Mouse (Mus musculus) CH12.LX (cell line): Measurements from ENCODE around the gene Arap2. TPM values are rescaled to one million over a fixed set of nuclear protein-coding genes. Genes with fewer than 3 reads are reported as not detected.

Experiments used
- DNase-seq: peaks from one replicate; pipeline ENCODE4 v3.0.0-alpha.2; 2013; ENCODE audit errors: extremely low read depth
- H3K27ac ChIP-seq: 2 replicates; pipeline ENCODE4 v1.5.1; 2012; ENCODE audit warnings: low read depth, mild to moderate bottlenecking, control low read depth, moderate library complexity; ENCODE audit not compliant: insufficient read depth
- H3K27me3 ChIP-seq: replicated peaks from 2 replicates; pipeline ENCODE3; 2012; ENCODE audit warnings: inconsistent platforms
- H3K36me3 ChIP-seq, 2 experiments: replicated peaks in 1 of 2; 2 replicates each; pipeline versions ENCODE3 to v1.6.1; 2012; ENCODE audit warnings: inconsistent platforms in 1 of 2, low read length in 1 of 2, mild to moderate bottlenecking in 1 of 2, mixed read lengths in 1 of 2, moderate library complexity in 1 of 2; ENCODE audit not compliant: control insufficient read depth in 1 of 2, insufficient read depth in 1 of 2
- H3K4me1 ChIP-seq, 2 experiments: 2 replicates each; pipeline ENCODE4 v1.6.1; 2012; ENCODE audit warnings: inconsistent platforms in 1 of 2, moderate library complexity in 1 of 2; ENCODE audit not compliant: insufficient read depth in 2 of 2, control insufficient read depth in 1 of 2
- H3K4me2 ChIP-seq: 2 replicates; pipeline ENCODE4 v1.6.1; 2012; ENCODE audit warnings: low read depth, mild to moderate bottlenecking, control low read depth; ENCODE audit not compliant: poor library complexity, insufficient read depth, severe bottlenecking
- H3K4me3 ChIP-seq, 3 experiments: fragments of 150-350 bp in 1 of 3; sonication (generic) in 1 of 3; replicated peaks in 1 of 3; 2 replicates each; pipeline versions ENCODE3 to v1.5.1; 2011 to 2012; ENCODE audit warnings: low read depth in 2 of 3, low read length in 2 of 3, mild to moderate bottlenecking in 2 of 3, moderate library complexity in 2 of 3, control low read depth in 1 of 3, improper control_type of control experiment in 1 of 3, inconsistent platforms in 1 of 3, mixed read lengths in 1 of 3; ENCODE audit not compliant: poor library complexity in 1 of 3
- H3K79me2 ChIP-seq: replicated peaks from 2 replicates; pipeline ENCODE4 v1.6.1; 2012; ENCODE audit warnings: mild to moderate bottlenecking, moderate library complexity; ENCODE audit not compliant: control insufficient read depth, poor library complexity, insufficient read depth, severe bottlenecking; ENCODE audit errors: extremely low read depth
- H3K9ac ChIP-seq: 2 replicates; pipeline ENCODE4 v1.6.1; 2012; ENCODE audit warnings: low read depth, mild to moderate bottlenecking, control low read depth, moderate library complexity; ENCODE audit not compliant: insufficient read depth
- H3K9me3 ChIP-seq: replicated peaks from 2 replicates; pipeline ENCODE3; 2012; ENCODE audit warnings: low read length, inconsistent platforms, mixed read lengths
- BHLHE40 ChIP-seq: IDR thresholded peaks from 2 replicates; pipeline ENCODE4 v1.6.1; 2011; ENCODE audit warnings: mild to moderate bottlenecking, low read depth, low read length, improper control_type of control experiment
- CHD1 ChIP-seq: IDR thresholded peaks from 2 replicates; pipeline ENCODE4 v1.6.1; 2012; ENCODE audit warnings: low read depth, low read length, improper control_type of control experiment, inconsistent platforms
- CHD2 ChIP-seq: IDR thresholded peaks from 2 replicates; pipeline ENCODE4 v1.6.1; 2011; ENCODE audit warnings: low read length, improper control_type of control experiment
- E2F4 ChIP-seq: IDR thresholded peaks from 2 replicates; pipeline ENCODE4 v1.6.1; 2011; ENCODE audit warnings: low read depth, low read length, improper control_type of control experiment; ENCODE audit not compliant: insufficient replicate concordance
- ELF1 ChIP-seq: IDR thresholded peaks from 2 replicates; pipeline ENCODE4 v1.6.1; 2014; ENCODE audit warnings: low read depth, mild to moderate bottlenecking, inconsistent platforms, low read length, improper control_type of control experiment
- EP300 ChIP-seq: IDR thresholded peaks from 2 replicates; pipeline ENCODE4 v1.6.1; 2011; ENCODE audit warnings: low read length, improper control_type of control experiment
- ETS1 ChIP-seq: conservative IDR thresholded peaks from 2 replicates; pipeline ENCODE4 v1.6.1; 2012; ENCODE audit warnings: low read depth, mild to moderate bottlenecking, inconsistent platforms, low read length, improper control_type of control experiment, moderate library complexity
- JUN ChIP-seq: IDR thresholded peaks from 2 replicates; pipeline ENCODE4 v1.6.1; 2011; ENCODE audit warnings: low read depth, mild to moderate bottlenecking, low read length, improper control_type of control experiment, moderate library complexity; ENCODE audit not compliant: insufficient read depth
- JUND ChIP-seq: conservative IDR thresholded peaks from 2 replicates; pipeline ENCODE4 v1.6.1; 2011; ENCODE audit warnings: low read depth, low read length, improper control_type of control experiment
- KAT2A ChIP-seq: IDR thresholded peaks from 2 replicates; pipeline ENCODE4 v1.6.1; 2012; ENCODE audit warnings: low read length, improper control_type of control experiment, inconsistent platforms; ENCODE audit not compliant: insufficient replicate concordance
- MAFK ChIP-seq: IDR thresholded peaks from 2 replicates; pipeline ENCODE4 v1.6.1; 2011; ENCODE audit warnings: low read length, improper control_type of control experiment; ENCODE audit not compliant: insufficient replicate concordance
- MAX ChIP-seq: IDR thresholded peaks from 2 replicates; pipeline ENCODE4 v1.6.1; 2011; ENCODE audit warnings: low read length, improper control_type of control experiment
- MAZ ChIP-seq: IDR thresholded peaks from 2 replicates; pipeline ENCODE4 v1.6.1; 2012; ENCODE audit warnings: low read depth, mild to moderate bottlenecking, inconsistent platforms, low read length, improper control_type of control experiment, moderate library complexity
- MEF2A ChIP-seq: IDR thresholded peaks from 2 replicates; pipeline ENCODE4 v1.6.1; 2014; ENCODE audit warnings: low read depth, mild to moderate bottlenecking, inconsistent platforms, low read length, improper control_type of control experiment, borderline replicate concordance
- MYC ChIP-seq: IDR thresholded peaks from 2 replicates; pipeline ENCODE4 v1.6.1; 2011; ENCODE audit warnings: low read depth, mild to moderate bottlenecking, improper control_type of control experiment, low read length
- NRF1 ChIP-seq: IDR thresholded peaks from 2 replicates; pipeline ENCODE4 v1.6.1; 2014; ENCODE audit warnings: low read depth, mild to moderate bottlenecking, inconsistent platforms, low read length, improper control_type of control experiment, moderate library complexity
- PAX5 ChIP-seq: IDR thresholded peaks from 2 replicates; pipeline ENCODE4 v1.6.1; 2012; ENCODE audit warnings: low read length, inconsistent platforms, mixed read lengths
- POLR2A ChIP-seq: IDR thresholded peaks from 2 replicates; pipeline ENCODE4 v1.6.1; 2011; ENCODE audit warnings: low read depth, mild to moderate bottlenecking, improper control_type of control experiment, low read length
- RAD21 ChIP-seq: IDR thresholded peaks from 2 replicates; pipeline ENCODE4 v1.6.1; 2011; ENCODE audit warnings: low read depth, mild to moderate bottlenecking, low read length, improper control_type of control experiment, moderate library complexity
- SIN3A ChIP-seq: IDR thresholded peaks from 2 replicates; pipeline ENCODE4 v1.6.1; 2012; ENCODE audit warnings: low read length, improper control_type of control experiment, inconsistent platforms
- SMC3 ChIP-seq: IDR thresholded peaks from 2 replicates; pipeline ENCODE4 v1.6.1; 2011; ENCODE audit warnings: low read depth, low read length, improper control_type of control experiment
- TBP ChIP-seq: conservative IDR thresholded peaks from 2 replicates; pipeline ENCODE4 v1.6.1; 2011; ENCODE audit warnings: low read depth, low read length, improper control_type of control experiment
- TCF12 ChIP-seq: IDR thresholded peaks from 2 replicates; pipeline ENCODE4 v1.6.1; 2014; ENCODE audit warnings: low read depth, mild to moderate bottlenecking, inconsistent platforms, low read length, improper control_type of control experiment
- USF2 ChIP-seq: conservative IDR thresholded peaks from 2 replicates; pipeline ENCODE4 v1.6.1; 2011; ENCODE audit warnings: low read depth, low read length, improper control_type of control experiment
- ZC3H11A ChIP-seq: IDR thresholded peaks from 2 replicates; pipeline ENCODE4 v1.6.1; 2012; ENCODE audit warnings: low read depth, mild to moderate bottlenecking, inconsistent platforms, low read length, improper control_type of control experiment
- ZMIZ1 ChIP-seq: IDR thresholded peaks from 2 replicates; pipeline ENCODE4 v1.6.1; 2012; ENCODE audit warnings: low read depth, mild to moderate bottlenecking, inconsistent platforms, low read length, improper control_type of control experiment
- ZNF384 ChIP-seq: IDR thresholded peaks from 2 replicates; pipeline ENCODE4 v1.6.1; 2012; ENCODE audit warnings: low read depth, low read length, improper control_type of control experiment, inconsistent platforms
- dilution Hi-C: fragments of 300-500 bp; cut with MboI; formaldehyde crosslinking; loops from 2 replicates; pipeline ENCODE4 v1.14.3; 2020; ENCODE audit warnings: low sequenced_read_pairs; ENCODE audit not compliant: extremely low pct_unique_long_range_greater_than_20kb, extremely low pct_ligation_motif_present
- in situ Hi-C: fragments of 300-500 bp; cut with MboI; formaldehyde crosslinking; loops from 3 replicates; pipeline ENCODE4 v1.14.3; 2019; ENCODE audit warnings: low sequenced_read_pairs, low pct_ligation_motif_present, low pct_unique_long_range_greater_than_20kb, mixed read lengths
- polyA plus RNA-seq: library from polyadenylated mRNA; unstranded; fragments of >175 nt; gene quantifications from 2 replicates; pipeline ENCODE4 v1.2.1, GENCODE M21; 2012; ENCODE audit warnings: low read depth; ENCODE audit not compliant: insufficient read length
- total RNA-seq, 2 experiments: library from RNA; depleted of rRNA; stranded (reverse); fragments of 300-350 nt in 1 of 2; fragments of >200 nt in 1 of 2; gene quantifications; 2 replicates each; pipeline ENCODE4 v1.2.3; 2012 to 2014

Gene Arap2
- total and polyA plus RNA-seq, 3 experiments: 6.6 to 15.1 (median 9.4) TPM

DNA sequence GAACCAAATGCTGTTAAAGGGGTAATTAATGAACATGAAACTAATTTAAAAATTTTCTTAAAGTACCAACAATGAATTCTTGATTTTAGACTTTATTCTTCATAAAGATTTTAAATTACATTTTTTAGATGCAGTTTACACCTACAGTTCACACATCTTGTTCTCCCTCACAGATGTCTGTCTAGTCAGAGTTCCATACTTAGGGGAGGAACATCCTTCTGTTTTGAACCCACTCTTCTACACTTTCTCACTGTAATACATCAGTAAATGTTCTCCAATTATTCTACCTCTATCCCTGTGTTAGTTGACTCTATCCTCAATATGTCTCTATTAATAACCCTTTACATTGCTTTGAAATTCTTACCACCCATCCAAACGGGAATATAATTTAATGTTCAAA, 26.8 kb upstream of the Arap2 start:
- Histone ChIP-seq H3K4me3 (no peak overlapping the region), H3K4me2 (no peak overlapping the region), H3K9me3 (no peaks in the 10 kb centered on the region), H3K27me3 (no peaks in the 10 kb centered on the region), H3K4me1 (peaks cover 0 to 4% of the 10 kb centered on the region in 2 experiments; a peak in 2 of 4 replicates), H3K27ac (no peak overlapping the region), H3K79me2 (no peaks in the 10 kb centered on the region), H3K36me3 (no peaks in the 10 kb centered on the region), H3K9ac (no peak overlapping the region)
- DNase-seq: no peak
- TF ChIP-seq MAZ: no peak
- no peak for TF ChIP-seq ETS1
- TF ChIP-seq MAX: no peak
- TF ChIP-seq CHD1: no peak
- no peak for TF ChIP-seq CHD2
- no peak for TF ChIP-seq EP300
- TF ChIP-seq KAT2A: no peak
- no peak for TF ChIP-seq SIN3A
- no peak for TF ChIP-seq USF2
- no peak for TF ChIP-seq MYC
- TF ChIP-seq TCF12: no peak
- TF ChIP-seq MAFK: no peak
- no peak for TF ChIP-seq ZNF384
- no peak for TF ChIP-seq RAD21
- TF ChIP-seq NRF1: no peak
- no peak for TF ChIP-seq BHLHE40
- no peak for TF ChIP-seq TBP
- no peak for TF ChIP-seq ELF1
- in situ Hi-C loops: no loop called here
- dilution Hi-C loops: no loop called here

DNA sequence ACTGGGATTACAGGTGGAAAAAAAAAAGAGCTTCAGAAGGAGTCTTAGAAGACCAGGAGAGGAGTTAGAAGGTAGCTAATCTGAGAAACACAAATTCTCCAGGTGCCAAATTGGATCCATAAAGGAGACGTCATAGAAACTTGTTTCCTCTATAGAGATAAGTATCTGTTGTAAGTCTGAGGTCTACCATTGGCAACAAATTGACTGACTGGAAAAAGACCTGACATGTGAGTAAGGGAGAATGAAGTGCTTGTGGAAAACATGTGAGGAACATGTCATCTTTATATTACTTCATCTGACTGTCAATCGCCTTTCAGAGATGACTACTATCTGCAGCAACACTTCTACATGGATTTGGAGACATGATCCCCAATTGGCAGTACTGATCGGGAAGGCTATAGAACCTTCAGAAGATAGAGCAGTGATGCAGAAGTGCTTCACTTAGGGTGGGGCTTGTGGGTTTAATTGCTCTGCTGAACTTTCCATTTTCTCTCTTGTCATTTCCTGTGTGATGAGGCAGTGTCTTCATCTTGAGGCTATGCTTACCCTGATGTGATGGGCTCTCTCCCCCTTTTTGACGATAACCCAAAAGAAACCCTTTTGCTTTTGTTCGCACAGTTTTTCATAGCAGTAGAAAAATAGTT, 25.1 kb upstream of the Arap2 start:
- dilution Hi-C loops: no loop called here
- TF ChIP-seq ZC3H11A (no peak), JUND (no peak), MEF2A (no peak), ETS1 (no peak), CHD1 (no peak), ELF1 (no peak), EP300 (no peak), JUN (no peak), SMC3 (no peak), CHD2 (no peak), MAFK (no peak), ZMIZ1 (no peak), POLR2A (no peak), PAX5 (no peak), SIN3A (no peak), BHLHE40 (no peak), KAT2A (no peak), E2F4 (no peak), USF2 (no peak), MYC (no peak)

More for the DNA sequence above, 25.1 kb upstream of the Arap2 start:
- Histone ChIP-seq H3K9me3 (no peaks in the 10 kb centered on the region), H3K9ac (no peak overlapping the region), H3K4me1 (peaks cover 0 to 4% of the 10 kb centered on the region in 2 experiments; a peak in 2 of 4 replicates), H3K4me3 (no peak overlapping the region), H3K27ac (no peak overlapping the region), H3K36me3 (no peaks in the 10 kb centered on the region), H3K79me2 (no peaks in the 10 kb centered on the region), H3K27me3 (no peaks in the 10 kb centered on the region), H3K4me2 (no peak overlapping the region)
- in situ Hi-C loops: no loop called here
- DNase-seq: no peak
